Mouse (Mus musculus) embryonic facial prominence, embryonic 13.5 days (tissue): ENCODE data around the gene Cmip. TPM values are rescaled to one million over a fixed set of nuclear protein-coding genes. Genes with fewer than 3 reads are reported as not detected.

Experiments used
- ATAC-seq: fragments of 200-750 bp; cut with Nextera tagmentation; 2 replicates; pipeline ENCODE4 v1.8.0; 2017; ENCODE audit warnings: low read depth; ENCODE audit not compliant: insufficient number of reproducible peaks, insufficient read depth, low FRiP score, low TSS enrichment
- H3K27ac ChIP-seq: fragments of 300-500 bp; sonication (generic); 2 replicates; pipeline ENCODE4 v1.5.1; 2015; ENCODE audit warnings: moderate library complexity, mild to moderate bottlenecking, inconsistent platforms
- H3K27me3 ChIP-seq: fragments of 300-500 bp; sonication (generic); 2 replicates; pipeline ENCODE4 v1.6.1; 2015; ENCODE audit warnings: mild to moderate bottlenecking, inconsistent platforms
- H3K36me3 ChIP-seq: fragments of 300-500 bp; sonication (generic); 2 replicates; pipeline ENCODE4 v1.6.1; 2015; ENCODE audit warnings: mild to moderate bottlenecking, inconsistent platforms
- H3K4me1 ChIP-seq: fragments of 300-500 bp; sonication (generic); 2 replicates; pipeline ENCODE4 v1.6.1; 2015; ENCODE audit warnings: inconsistent platforms
- H3K4me2 ChIP-seq: fragments of 300-500 bp; sonication (generic); 2 replicates; pipeline ENCODE4 v1.6.1; 2015; ENCODE audit warnings: moderate library complexity, mild to moderate bottlenecking, inconsistent platforms
- H3K4me3 ChIP-seq: fragments of 300-500 bp; sonication (generic); 2 replicates; pipeline ENCODE4 v1.5.1; 2015; ENCODE audit warnings: mild to moderate bottlenecking, inconsistent platforms
- H3K9ac ChIP-seq: fragments of 300-500 bp; sonication (generic); 2 replicates; pipeline ENCODE4 v1.6.1; 2015; ENCODE audit warnings: mild to moderate bottlenecking, inconsistent platforms
- H3K9me3 ChIP-seq: fragments of 300-500 bp; sonication (generic); 2 replicates; pipeline ENCODE4 v1.6.1; 2016; ENCODE audit warnings: inconsistent platforms
- WGBS: fragments of 180-500 bp; shearing (Covaris S2); methylation state at CpG from one replicate; pipeline ENCODE4 v1.1.7; 2015; ENCODE audit warnings: mixed read lengths; 5-methylcytosine and 5-hydroxymethylcytosine counted together
- microRNA-seq: library from miRNA; unstranded; fragments of <30 nt; microRNA quantifications from one replicate; pipeline ENCODE4, GENCODE M21; 2016
- polyA plus RNA-seq: library from polyadenylated mRNA; unstranded; fragments of >200 nt; fragmentation: Nextera tagmentation; extraction: Ambion mirVana; gene quantifications from 2 replicates; pipeline ENCODE4 v1.2.1, GENCODE M21; 2015

Gene Cmip
- polyA plus RNA-seq, 1 experiment from 2014 or later = 17.7 TPM

DNA sequence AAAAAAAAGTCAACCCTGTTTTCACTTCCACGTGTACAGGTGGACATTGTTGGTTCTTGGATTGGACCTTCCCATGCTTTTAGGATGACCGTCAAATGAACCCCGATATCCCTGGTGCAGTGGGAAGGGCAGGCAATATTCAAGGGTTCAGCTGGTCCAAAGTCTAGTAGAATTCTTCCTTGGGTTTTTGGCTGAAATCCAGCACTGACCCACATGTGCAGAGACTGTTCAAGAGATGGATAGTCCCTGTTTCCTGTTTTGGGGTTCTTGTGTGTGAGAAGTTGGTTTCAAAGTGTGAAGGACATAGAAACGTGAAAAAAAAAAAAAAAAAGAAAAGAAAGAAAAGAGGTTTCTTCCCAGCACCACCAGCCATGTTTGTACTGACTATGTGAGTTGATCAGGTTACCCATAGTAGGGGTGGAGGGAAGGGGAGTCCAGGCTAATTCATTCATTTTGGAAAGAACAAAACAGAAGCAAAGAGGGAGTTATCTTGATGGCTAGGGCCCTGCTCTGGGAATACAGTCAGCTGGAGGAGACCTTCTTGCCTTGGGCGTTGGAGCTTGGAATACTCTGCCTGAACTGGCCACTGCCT, 243.5 kb downstream of the Cmip start:
- 73% methylated on average over 5 of the region's 5 CpGs for WGBS
- peaks cover 13% of the 10 kb centered on the region for H3K4me1 ChIP-seq
- no peaks in the 10 kb centered on the region for H3K9me3 ChIP-seq
- no peak overlapping the region for H3K4me3 ChIP-seq
- no peak overlapping the region for H3K9ac ChIP-seq
- no peaks in the 10 kb centered on the region for H3K36me3 ChIP-seq
- H3K4me2 ChIP-seq = no peak overlapping the region
- H3K27me3 ChIP-seq = peaks cover 31% of the 10 kb centered on the region
- no peak overlapping the region for H3K27ac ChIP-seq
- no peak for ATAC-seq

DNA sequence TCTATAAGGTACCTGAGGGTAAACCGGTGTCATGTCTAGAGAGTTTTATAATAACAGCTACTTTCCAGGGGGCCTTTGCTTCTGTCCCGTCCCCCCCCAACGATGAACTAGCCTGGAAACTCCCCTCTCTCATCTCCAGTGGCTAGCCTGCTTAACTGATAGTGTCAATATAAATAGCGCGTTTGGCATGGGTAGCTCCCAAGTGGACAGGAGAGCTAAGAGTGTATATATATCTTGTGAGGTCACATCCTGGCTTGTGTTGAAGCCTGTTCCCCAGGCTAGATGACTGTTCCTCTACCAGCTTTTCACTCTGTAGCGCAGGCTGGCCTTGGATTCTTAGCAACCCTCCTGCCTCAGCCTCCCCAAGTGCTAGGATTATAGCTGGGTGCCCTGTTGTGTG, 244.5 kb downstream of the Cmip start:
- H3K27me3 ChIP-seq = peaks cover 31% of the 10 kb centered on the region
- H3K4me3 ChIP-seq = no peak overlapping the region
- no peak overlapping the region for H3K4me2 ChIP-seq
- peaks cover 13% of the 10 kb centered on the region for H3K4me1 ChIP-seq
- ATAC-seq = no peak
- H3K9me3 ChIP-seq = no peaks in the 10 kb centered on the region
- WGBS = 89% methylated on average over 6 of the region's 6 CpGs
- H3K36me3 ChIP-seq = no peaks in the 10 kb centered on the region
- H3K27ac ChIP-seq = no peak overlapping the region
- H3K9ac ChIP-seq = no peak overlapping the region

DNA sequence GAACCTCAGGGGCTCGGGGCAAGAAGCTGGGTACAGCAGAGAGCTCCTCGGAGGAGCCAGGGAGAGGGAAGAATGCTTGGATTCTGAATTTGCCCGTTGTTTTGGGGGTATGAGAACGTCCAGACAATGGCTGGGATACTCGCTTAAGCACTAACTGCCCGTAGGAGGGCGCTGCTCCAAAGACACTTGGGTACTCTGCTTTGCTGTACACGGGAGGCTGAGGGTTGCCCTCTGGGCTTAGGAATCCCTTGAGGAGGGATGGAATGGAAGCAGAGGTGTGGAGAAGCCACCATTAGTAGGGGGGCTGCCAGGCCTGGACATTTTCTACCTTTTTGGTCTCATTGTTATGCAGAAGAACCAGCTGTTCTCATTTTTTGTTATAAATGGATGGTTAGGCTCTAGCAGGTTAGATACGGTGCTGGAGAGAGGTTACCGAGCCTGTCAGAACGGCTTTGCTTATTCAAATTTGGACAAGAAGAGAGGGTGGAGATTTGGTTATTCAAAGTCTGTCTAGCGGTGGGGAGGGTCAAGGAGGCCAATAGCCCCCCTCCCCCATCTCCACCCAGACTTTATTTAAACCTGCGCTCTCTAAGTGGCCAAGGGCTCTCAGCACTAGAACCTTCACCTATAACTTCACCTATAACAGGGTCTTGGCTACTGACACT, 246.7 kb downstream of the Cmip start:
- no peak for ATAC-seq
- peaks cover 5% of the 10 kb centered on the region for H3K4me1 ChIP-seq
- no peak overlapping the region for H3K4me3 ChIP-seq
- H3K27ac ChIP-seq = no peak overlapping the region
- no peak overlapping the region for H3K9ac ChIP-seq
- H3K9me3 ChIP-seq = no peaks in the 10 kb centered on the region
- WGBS = 68% methylated on average over 13 of the region's 13 CpGs
- H3K27me3 ChIP-seq = peaks cover 9% of the 10 kb centered on the region
- no peak overlapping the region for H3K4me2 ChIP-seq
- no peaks in the 10 kb centered on the region for H3K36me3 ChIP-seq

DNA sequence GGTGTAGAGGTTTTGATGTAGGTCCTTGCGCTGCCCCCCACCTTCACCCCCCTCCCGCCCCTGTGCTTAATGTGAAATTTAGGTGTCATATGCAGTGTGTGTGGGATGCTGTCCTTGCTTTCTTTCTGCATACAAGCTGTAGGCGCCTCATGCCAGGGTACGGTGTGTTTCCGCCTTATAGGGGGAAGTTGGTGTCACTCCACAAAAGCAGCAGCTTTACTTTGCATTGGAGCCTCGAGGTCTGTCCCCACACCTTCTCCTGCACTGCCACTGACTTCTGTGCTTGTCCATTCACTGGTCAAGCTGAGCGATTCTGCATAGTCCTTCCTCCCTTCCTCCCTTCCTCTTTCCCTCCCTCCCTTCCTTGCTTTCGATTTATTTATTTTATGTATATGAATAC, 250.8 kb downstream of the Cmip start:
- Histone ChIP-seq H3K4me3 (no peak overlapping the region), H3K9ac (no peak overlapping the region), H3K4me1 (no peaks in the 10 kb centered on the region; the same call in 1 of the 2 replicates), H3K27me3 (no peaks in the 10 kb centered on the region), H3K9me3 (0 out of 2 replicates have a peak, but pooled peaks cover 8% of the 10 kb centered on the region), H3K27ac (no peak overlapping the region), H3K4me2 (no peak overlapping the region), H3K36me3 (no peaks in the 10 kb centered on the region)
- WGBS = 89% methylated on average over 8 of the region's 8 CpGs
- no peak for ATAC-seq

Small RNAs within 50 kb of the gene (microRNA-seq; reads per million reads assigned to microRNA genes)
- not detected for gene Mir7077
- not detected for gene Mir7078

Other genes starting within 250 kb of the Cmip start
- 0.06 TPM in 1 of 2 replicates, not detected in the other for gene Pkd1l2, start 174.6 kb upstream of the Cmip start, polyA plus RNA-seq
- gene Bco1, start 161.2 kb upstream of the Cmip start, polyA plus RNA-seq = 0.22 and 0.33 TPM in 2 replicates
- gene Gan, start 98.9 kb upstream of the Cmip start, polyA plus RNA-seq = 2.8 and 3.0 TPM in 2 replicates
- 2.4 and 3.1 TPM in 2 replicates for gene Plcg2, start 241.2 kb downstream of the Cmip start, polyA plus RNA-seq